Mouse (Mus musculus): ENCODE data around the gene Snx29. TPM values are rescaled to one million over a fixed set of nuclear protein-coding genes. Genes with fewer than 3 reads are reported as not detected.
"Not testable (repeated sequence)": the region's sequence is repeated elsewhere in the genome, so short reads cannot be mapped to it uniquely, and the experiment has no call there.

Gene Snx29
- polyA plus RNA-seq, 1 experiment: 1.1 TPM

- Histone ChIP-seq H3K27me3 (ENCODE audit: control insufficient read depth) (no peaks in the 10 kb centered on the region), H3K4me1 (ENCODE audit: control insufficient read depth) (peaks cover 7% of the 10 kb centered on the region), H3K36me3 (ENCODE audit: control insufficient read depth) (no peaks in the 10 kb centered on the region), H3K4me3 (replicated peaks) (no peak overlapping the region), H3K9me3 (ENCODE audit: control insufficient read depth, low read length) (no peaks in the 10 kb centered on the region)
- no peak for TF ChIP-seq TAL1 (IDR thresholded peaks at IDR 0.05; ENCODE audit: low read length)
- no peak for TF ChIP-seq GATA1 (IDR thresholded peaks at IDR 0.05; ENCODE audit: low read length)
Measured at GRCm38 (mm10) chr16:11568601-11569000, 245.9 kb downstream of the Snx29 start.

- TF ChIP-seq GATA1 (IDR thresholded peaks at IDR 0.05; ENCODE audit: low read length): no peak
- TF ChIP-seq TAL1 (IDR thresholded peaks at IDR 0.05; ENCODE audit: low read length): no peak
- no peaks in the 10 kb centered on the region for H3K36me3 ChIP-seq (ENCODE audit: control insufficient read depth)
Measured at GRCm38 (mm10) chr16:11569127-11569526, 246.4 kb downstream of the Snx29 start.

GRCm38 (mm10) chr16:11570072-11570471 lies 247.4 kb downstream of the Snx29 start:
- H3K4me1 ChIP-seq (ENCODE audit: control insufficient read depth): peaks cover 18% of the 10 kb centered on the region
- H3K36me3 ChIP-seq (ENCODE audit: control insufficient read depth): no peaks in the 10 kb centered on the region
- H3K27me3 ChIP-seq (ENCODE audit: control insufficient read depth): no peaks in the 10 kb centered on the region
- TF ChIP-seq TAL1 (IDR thresholded peaks at IDR 0.05; ENCODE audit: low read length): no peak
- TF ChIP-seq GATA1 (IDR thresholded peaks at IDR 0.05; ENCODE audit: low read length): no peak
- no peak overlapping the region for H3K4me3 ChIP-seq (replicated peaks)
- no peaks in the 10 kb centered on the region for H3K9me3 ChIP-seq (ENCODE audit: control insufficient read depth, low read length)

More at GRCm38 (mm10) chr16:11569127-11569526, 246.4 kb downstream of the Snx29 start:
- H3K9me3 ChIP-seq (ENCODE audit: control insufficient read depth, low read length): no peaks in the 10 kb centered on the region
- peaks cover 10% of the 10 kb centered on the region for H3K4me1 ChIP-seq (ENCODE audit: control insufficient read depth)
- no peak overlapping the region for H3K4me3 ChIP-seq (replicated peaks)
- H3K27me3 ChIP-seq (ENCODE audit: control insufficient read depth): no peaks in the 10 kb centered on the region

- H3K9me3 ChIP-seq (ENCODE audit: control insufficient read depth, low read length): no peaks in the 10 kb centered on the region
- peaks cover 21% of the 10 kb centered on the region for H3K4me1 ChIP-seq (ENCODE audit: control insufficient read depth)
- no peak overlapping the region for H3K4me3 ChIP-seq (replicated peaks)
- H3K27me3 ChIP-seq (ENCODE audit: control insufficient read depth): no peaks in the 10 kb centered on the region
- no peak for TF ChIP-seq GATA1 (IDR thresholded peaks at IDR 0.05; ENCODE audit: low read length)
- no peak for TF ChIP-seq TAL1 (IDR thresholded peaks at IDR 0.05; ENCODE audit: low read length)
- H3K36me3 ChIP-seq (ENCODE audit: control insufficient read depth): no peaks in the 10 kb centered on the region
Measured at GRCm38 (mm10) chr16:11574517-11574916, 251.8 kb downstream of the Snx29 start.

DNA sequence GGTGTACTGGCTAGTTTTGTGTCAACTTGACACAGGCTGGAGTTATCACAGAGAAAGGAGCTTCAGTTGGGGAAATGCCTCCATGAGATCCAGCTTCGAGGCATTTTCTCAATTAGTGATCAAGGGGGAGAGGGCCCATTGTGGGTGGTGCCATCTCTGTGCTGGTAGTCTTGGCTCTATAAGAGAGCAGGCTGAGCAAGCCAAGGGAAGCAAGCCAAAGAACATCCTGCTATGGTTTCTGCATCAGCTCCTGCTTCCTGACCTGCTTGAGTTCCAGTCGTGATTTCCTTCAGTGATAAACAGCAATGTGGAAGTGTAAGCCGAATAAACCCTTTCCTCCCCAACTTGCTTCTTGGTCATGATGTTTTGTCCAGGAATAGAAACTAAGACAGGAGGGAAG lies 253.0 kb downstream of the Snx29 start:
- H3K27me3 ChIP-seq (ENCODE audit: control insufficient read depth); H3K9me3 ChIP-seq (ENCODE audit: control insufficient read depth, low read length); H3K4me3 ChIP-seq (replicated peaks); H3K36me3 ChIP-seq (ENCODE audit: control insufficient read depth): not testable (repeated sequence)
- H3K4me1 ChIP-seq (ENCODE audit: control insufficient read depth): peaks cover 33% of the 10 kb centered on the region

GRCm38 (mm10) chr16:11577541-11578255 lies 255.0 kb downstream of the Snx29 start:
- Histone ChIP-seq H3K36me3 (ENCODE audit: control insufficient read depth) (no peaks in the 10 kb centered on the region; the same call in 1 of the 2 replicates), H3K4me3 (replicated peaks) (no peak overlapping the region), H3K9me3 (ENCODE audit: control insufficient read depth, low read length) (no peaks in the 10 kb centered on the region), H3K4me1 (ENCODE audit: control insufficient read depth) (peaks cover 53% of the 10 kb centered on the region), H3K27me3 (ENCODE audit: control insufficient read depth) (no peaks in the 10 kb centered on the region)
- TF ChIP-seq TAL1 (IDR thresholded peaks at IDR 0.05; ENCODE audit: low read length): no peak
- no peak for TF ChIP-seq GATA1 (IDR thresholded peaks at IDR 0.05; ENCODE audit: low read length)

DNA sequence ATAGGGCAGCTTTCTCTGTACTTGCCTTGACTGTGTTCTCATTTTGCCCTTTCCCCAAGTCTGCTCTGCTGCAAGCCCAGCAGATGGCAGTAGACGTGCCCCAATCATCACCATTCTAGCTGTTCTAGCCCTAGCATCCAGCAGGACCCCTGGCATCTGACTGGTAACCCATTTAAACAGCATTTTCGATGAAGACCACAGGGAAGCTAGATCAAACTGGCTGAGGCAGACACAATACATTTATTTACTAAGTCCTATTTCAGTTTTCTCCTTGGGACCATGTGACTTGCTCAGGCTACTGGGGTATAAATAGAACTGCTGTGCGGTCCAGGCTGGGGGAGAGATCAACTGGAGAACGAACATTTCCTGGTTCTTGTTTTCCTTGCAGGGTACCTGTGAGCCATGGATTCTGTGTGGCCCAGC lies 257.0 kb downstream of the Snx29 start:
- Histone ChIP-seq H3K9me3 (ENCODE audit: control insufficient read depth, low read length) (no peaks in the 10 kb centered on the region), H3K4me3 (replicated peaks) (no peak overlapping the region), H3K36me3 (ENCODE audit: control insufficient read depth) (peaks cover 3% of the 10 kb centered on the region), H3K27me3 (ENCODE audit: control insufficient read depth) (no peaks in the 10 kb centered on the region), H3K4me1 (ENCODE audit: control insufficient read depth) (peaks cover 65% of the 10 kb centered on the region)
- TF ChIP-seq TAL1 (IDR thresholded peaks at IDR 0.05; ENCODE audit: low read length) (no peak), GATA1 (IDR thresholded peaks at IDR 0.05; ENCODE audit: low read length) (no peak)

DNA sequence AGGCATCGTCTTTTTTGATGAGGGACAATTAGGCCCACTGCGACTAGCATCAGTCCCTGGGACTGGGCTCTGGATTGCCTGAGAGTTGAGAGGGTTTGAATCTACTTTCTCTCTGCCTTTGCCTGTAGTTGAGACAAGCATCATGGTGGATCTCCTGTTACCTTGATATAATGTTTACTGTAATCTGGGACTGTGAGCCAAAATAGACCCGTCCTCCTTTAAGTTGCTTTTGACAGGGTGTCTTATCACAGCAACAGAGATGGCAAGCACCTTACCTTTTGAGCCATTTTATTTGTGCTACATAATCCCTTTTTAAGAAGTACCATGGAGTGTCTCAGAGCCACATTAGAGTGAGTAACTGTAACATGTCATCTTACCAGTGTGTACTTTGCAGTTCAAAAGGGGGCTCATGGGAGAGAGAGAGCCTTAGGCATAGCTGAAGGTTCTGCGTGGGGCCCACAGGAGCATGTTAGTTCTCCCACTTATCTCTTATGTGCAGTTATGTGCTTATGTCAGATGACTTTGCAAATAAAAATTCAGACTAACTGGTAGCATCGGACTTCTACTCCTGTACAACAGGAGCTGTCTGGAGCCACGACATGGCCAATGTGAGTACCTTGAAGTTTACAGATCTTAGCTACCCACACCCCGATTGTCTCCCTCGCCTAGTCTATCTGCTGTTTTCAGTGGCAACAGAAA lies 261.4 kb downstream of the Snx29 start:
- Histone ChIP-seq H3K4me1 (ENCODE audit: control insufficient read depth) (peaks cover 98% of the 10 kb centered on the region), H3K4me3 (replicated peaks) (peak overlapping the region; percentile 56), H3K9me3 (ENCODE audit: control insufficient read depth, low read length) (no peaks in the 10 kb centered on the region), H3K27me3 (ENCODE audit: control insufficient read depth) (no peaks in the 10 kb centered on the region), H3K36me3 (ENCODE audit: control insufficient read depth) (peaks cover 34% of the 10 kb centered on the region)
- peak; percentile 46 for TF ChIP-seq GATA1 (IDR thresholded peaks at IDR 0.05; ENCODE audit: low read length)
- TF ChIP-seq TAL1 (IDR thresholded peaks at IDR 0.05; ENCODE audit: low read length): peak; percentile 62

DNA sequence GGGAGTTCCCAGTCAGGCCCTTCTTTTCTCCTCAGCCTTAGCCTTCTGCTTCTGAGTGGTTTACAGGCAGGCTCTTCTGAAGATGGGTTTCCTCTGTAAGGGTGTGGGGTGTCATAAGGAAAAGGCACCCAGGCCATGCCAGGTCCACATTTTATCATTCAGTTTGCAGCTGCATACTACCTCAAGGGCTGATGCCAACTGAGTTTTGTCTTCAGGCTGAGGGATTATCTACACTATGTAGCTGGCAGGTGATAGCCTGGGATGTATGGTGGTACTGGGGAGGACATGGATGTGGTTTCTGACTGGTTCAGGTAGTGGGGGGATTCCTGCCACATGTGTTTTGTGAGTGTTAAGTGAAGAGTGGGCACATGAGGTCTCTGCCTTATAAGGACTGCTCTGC lies 266.0 kb downstream of the Snx29 start:
- H3K4me3 ChIP-seq (replicated peaks): no peak overlapping the region
- peaks cover 67% of the 10 kb centered on the region for H3K36me3 ChIP-seq (ENCODE audit: control insufficient read depth)
- TF ChIP-seq TAL1 (IDR thresholded peaks at IDR 0.05; ENCODE audit: low read length) (no peak), GATA1 (IDR thresholded peaks at IDR 0.05; ENCODE audit: low read length) (no peak)
- H3K27me3 ChIP-seq (ENCODE audit: control insufficient read depth): no peaks in the 10 kb centered on the region
- H3K9me3 ChIP-seq (ENCODE audit: control insufficient read depth, low read length): no peaks in the 10 kb centered on the region
- H3K4me1 ChIP-seq (ENCODE audit: control insufficient read depth): peaks cover 91% of the 10 kb centered on the region

All from erythroblast, embryonic 14.5 days (primary cell).